Mouse (Mus musculus) heart, adult 2 months (tissue): ENCODE data around the gene Col26a1. TPM values are rescaled to one million over a fixed set of nuclear protein-coding genes. Genes with fewer than 3 reads are reported as not detected.

ENCODE experiments used
- DNase-seq, 2 experiments: peaks; one replicate each; pipeline ENCODE4 v3.0.0; 2021
- H3K27ac ChIP-seq: fragments of 200-600 bp; 2 replicates; pipeline ENCODE4 v1.8.1; 2022
- H3K27me3 ChIP-seq: fragments of 200-500 bp; 2 replicates; pipeline ENCODE4 v1.6.1; 2012; ENCODE audit warnings: mild to moderate bottlenecking, low read length, inconsistent platforms, mixed read lengths; ENCODE audit not compliant: control insufficient read depth, insufficient read depth
- H3K36me3 ChIP-seq: fragments of 200-500 bp; 2 replicates; pipeline ENCODE4 v1.6.1; 2012; ENCODE audit warnings: low read length, inconsistent platforms; ENCODE audit not compliant: control insufficient read depth, insufficient read depth
- H3K4me1 ChIP-seq: fragments of 200-500 bp; 2 replicates; pipeline ENCODE4 v1.6.1; 2011; ENCODE audit warnings: low read length; ENCODE audit not compliant: control insufficient read depth, insufficient read depth
- H3K4me3 ChIP-seq: fragments of 200-600 bp; 2 replicates; pipeline ENCODE4 v1.8.1; 2022
- H3K79me2 ChIP-seq: fragments of 200-500 bp; replicated peaks from 2 replicates; pipeline ENCODE4 v1.6.1; 2012; ENCODE audit warnings: mild to moderate bottlenecking, inconsistent platforms, low read length, moderate library complexity, mixed read lengths; ENCODE audit not compliant: control insufficient read depth, insufficient read depth
- H3K9ac ChIP-seq: fragments of 200-500 bp; 2 replicates; pipeline ENCODE4 v1.6.1; 2012; ENCODE audit warnings: low read depth, mild to moderate bottlenecking, control low read depth, inconsistent platforms, low read length, mixed read lengths
- CTCF ChIP-seq: fragments of 200-600 bp; IDR thresholded peaks from 2 replicates; pipeline ENCODE4 v1.8.1; 2022; ENCODE audit warnings: antibody characterized with exemption, mild to moderate bottlenecking, moderate library complexity
- EP300 ChIP-seq: fragments of 200-500 bp; IDR thresholded peaks from 2 replicates; pipeline ENCODE4 v1.6.1; 2011; ENCODE audit warnings: low read depth, low read length, control low read depth; ENCODE audit not compliant: insufficient read depth
- POLR2A ChIP-seq: fragments of 200-500 bp; IDR thresholded peaks from 2 replicates; pipeline ENCODE4 v1.6.1; 2011; ENCODE audit warnings: mild to moderate bottlenecking, low read depth, low read length, control low read depth; ENCODE audit not compliant: insufficient read depth
- WGBS: fragments of 180-500 bp; shearing (Covaris S2); methylation state at CpG from one replicate; pipeline ENCODE4 v1.1.7; 2018; 5-methylcytosine and 5-hydroxymethylcytosine counted together
- intact Hi-C: fragments of 180-260 bp; cut with DNase I; formaldehyde crosslinking; loops from one replicate; pipeline ENCODE4 v1.15.1; 2025
- polyA plus RNA-seq: library from polyadenylated mRNA; depleted of rRNA; stranded (reverse); fragments of >200 nt; gene quantifications from 2 replicates; pipeline ENCODE4 v1.2.3, GENCODE M21; 2012
- total RNA-seq, 2 experiments: library from RNA; stranded (reverse); gene quantifications; 2 replicates each; pipeline ENCODE4 v1.2.3; 2021

Col26a1 gene
- total and polyA plus RNA-seq, 3 experiments = 0.26 to 1.3 (median 0.32) TPM

GRCm38 (mm10) chr5:136773044-136774039 lies 109.7 kb downstream of the Col26a1 start:
- no peaks in the 10 kb centered on the region for H3K27me3 ChIP-seq
- no peak overlapping the region for H3K9ac ChIP-seq
- no peak overlapping the region for H3K4me3 ChIP-seq
- TF ChIP-seq POLR2A (no peak), EP300 (no peak), CTCF (no peak)
- WGBS = 50% methylated on average over 22 of the region's 22 CpGs
- intact Hi-C loops = no loop called here
- no peak for DNase-seq
- no peaks in the 10 kb centered on the region for H3K79me2 ChIP-seq
- H3K4me1 ChIP-seq = no peaks in the 10 kb centered on the region
- H3K27ac ChIP-seq = no peak overlapping the region
- H3K36me3 ChIP-seq = no peaks in the 10 kb centered on the region

GRCm38 (mm10) chr5:136771132-136771531 lies 111.9 kb downstream of the Col26a1 start:
- Histone ChIP-seq H3K27me3 (no peaks in the 10 kb centered on the region), H3K79me2 (no peaks in the 10 kb centered on the region), H3K36me3 (no peaks in the 10 kb centered on the region), H3K4me1 (no peaks in the 10 kb centered on the region), H3K4me3 (no peak overlapping the region), H3K27ac (no peak overlapping the region), H3K9ac (no peak overlapping the region)
- no peak for DNase-seq
- intact Hi-C loops = no loop called here
- 91% methylated on average over 10 of the region's 10 CpGs for WGBS
- TF ChIP-seq POLR2A (no peak), EP300 (no peak), CTCF (no peak)

GRCm38 (mm10) chr5:136767304-136767703 lies 115.7 kb downstream of the Col26a1 start:
- Histone ChIP-seq H3K4me3 (no peak overlapping the region), H3K36me3 (no peaks in the 10 kb centered on the region), H3K27me3 (no peaks in the 10 kb centered on the region), H3K27ac (no peak overlapping the region), H3K4me1 (no peaks in the 10 kb centered on the region), H3K9ac (no peak overlapping the region), H3K79me2 (no peaks in the 10 kb centered on the region)
- 86% methylated on average over 9 of the region's 9 CpGs for WGBS
- TF ChIP-seq POLR2A = no peak
- intact Hi-C loops = no loop called here
- DNase-seq = no peak

GRCm38 (mm10) chr5:136764157-136764669 lies 118.8 kb downstream of the Col26a1 start:
- no peak overlapping the region for H3K4me3 ChIP-seq
- no peaks in the 10 kb centered on the region for H3K27me3 ChIP-seq
- no peaks in the 10 kb centered on the region for H3K79me2 ChIP-seq
- H3K27ac ChIP-seq = no peak overlapping the region
- intact Hi-C loops = no loop called here
- no peak for TF ChIP-seq POLR2A
- no peak for TF ChIP-seq EP300
- no peak for TF ChIP-seq CTCF
- 41% methylated on average over 8 of the region's 8 CpGs for WGBS
- H3K36me3 ChIP-seq = no peaks in the 10 kb centered on the region
- DNase-seq = no peak
- H3K4me1 ChIP-seq = no peaks in the 10 kb centered on the region
- H3K9ac ChIP-seq = no peak overlapping the region

- Histone ChIP-seq H3K36me3 (no peaks in the 10 kb centered on the region), H3K79me2 (no peaks in the 10 kb centered on the region), H3K27me3 (no peaks in the 10 kb centered on the region), H3K4me3 (no peak overlapping the region), H3K4me1 (no peaks in the 10 kb centered on the region), H3K9ac (no peak overlapping the region), H3K27ac (no peak overlapping the region)
- TF ChIP-seq POLR2A (no peak), EP300 (no peak), CTCF (no peak)
- DNase-seq = no peak
- intact Hi-C loops = no loop called here
- WGBS = 34% methylated on average over 6 of the region's 6 CpGs
These were observed 122.7 kb downstream of the Col26a1 start for GRCm38 (mm10) chr5:136760345-136760744.

- Histone ChIP-seq H3K36me3 (no peaks in the 10 kb centered on the region), H3K4me1 (no peaks in the 10 kb centered on the region), H3K4me3 (no peak overlapping the region), H3K79me2 (no peaks in the 10 kb centered on the region), H3K9ac (no peak overlapping the region), H3K27me3 (no peaks in the 10 kb centered on the region), H3K27ac (no peak overlapping the region)
- 47% methylated on average over 6 of the region's 6 CpGs for WGBS
- intact Hi-C loops = no loop called here
- TF ChIP-seq CTCF (peak; percentile 43), POLR2A (no peak)
- DNase-seq = no peak
These were observed 123.2 kb downstream of the Col26a1 start for GRCm38 (mm10) chr5:136759781-136760180.
